Mouse (Mus musculus) thymus, adult 2 months (tissue): ENCODE results near the gene Slc22a6.

Experiments used
- CTCF ChIP-seq: fragments of 200-500 bp; IDR thresholded peaks from 2 replicates; pipeline ENCODE4 v1.5.1; 2012; ENCODE audit warnings: mild to moderate bottlenecking, control low read depth, low read length, moderate library complexity, borderline replicate concordance; ENCODE audit not compliant: control insufficient read depth, poor library complexity, insufficient read depth; ENCODE audit errors: extremely low read depth
- POLR2A ChIP-seq: fragments of 200-500 bp; IDR thresholded peaks from 2 replicates; pipeline ENCODE4 v1.6.1; 2012; ENCODE audit warnings: mild to moderate bottlenecking, low read length, control low read depth, moderate library complexity; ENCODE audit not compliant: control insufficient read depth, poor library complexity, insufficient read depth; ENCODE audit errors: extremely low read depth

DNA sequence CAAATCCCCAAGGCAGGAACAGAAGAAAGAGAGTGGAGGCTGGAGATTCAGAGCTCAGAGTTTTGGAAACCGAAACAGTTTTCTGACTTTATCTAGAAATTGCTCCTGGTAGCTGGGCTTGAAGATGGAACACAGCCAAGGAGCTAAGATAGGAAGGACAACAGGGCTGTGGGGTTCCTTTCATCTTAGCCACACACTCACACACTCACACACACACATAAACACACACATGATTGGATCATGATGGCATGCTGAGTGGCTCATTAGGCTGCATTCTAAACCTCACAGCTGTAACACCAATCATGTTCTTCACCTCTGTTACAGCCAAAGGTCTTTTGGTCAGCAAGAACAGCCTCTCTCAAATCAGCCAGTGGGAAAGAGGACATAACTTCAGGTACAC, 14.2 kb downstream of the Slc22a6 start:
- TF ChIP-seq CTCF (no peak), POLR2A (no peak)
